Mouse (Mus musculus) heart, adult 9 months (tissue): ENCODE results near the gene Gpr107.
"Not testable (repeated sequence)": the region's sequence is repeated elsewhere in the genome, so short reads cannot be mapped to it uniquely, and the experiment has no call there.

Source experiments
- DNase-seq, 2 experiments: peaks; one replicate each; pipeline ENCODE4 v3.0.0; 2022; ENCODE audit warnings: low spot score in 2 of 2

The Gpr107 gene

GRCm38 (mm10) chr2:31156846-31157245, 4.7 kb downstream of the Gpr107 start:
- DNase-seq = no peak

GRCm38 (mm10) chr2:31160147-31160920, 8.2 kb downstream of the Gpr107 start:
- no peak for DNase-seq

- DNase-seq = no peak
These were observed 9.5 kb downstream of the Gpr107 start for GRCm38 (mm10) chr2:31161620-31162019.

GRCm38 (mm10) chr2:31163361-31164118, 11.4 kb downstream of the Gpr107 start:
- DNase-seq = no peak

- DNase-seq = peak; percentile 53 to 60
These were observed 12.8 kb downstream of the Gpr107 start for GRCm38 (mm10) chr2:31164841-31165455.

- no peak for DNase-seq
These were observed 13.4 kb downstream of the Gpr107 start for GRCm38 (mm10) chr2:31165529-31165928.

GRCm38 (mm10) chr2:31167571-31167970, 15.5 kb downstream of the Gpr107 start:
- DNase-seq = not testable (repeated sequence)

- DNase-seq = peak; percentile 55 to 77
These were observed 16.9 kb downstream of the Gpr107 start for GRCm38 (mm10) chr2:31169001-31169400.

- DNase-seq = no peak
These were observed 18.0 kb downstream of the Gpr107 start for GRCm38 (mm10) chr2:31170164-31170563.

GRCm38 (mm10) chr2:31172001-31172400, 19.9 kb downstream of the Gpr107 start:
- DNase-seq = peak; percentile 40 to 57

- DNase-seq = no peak
These were observed 20.4 kb downstream of the Gpr107 start for GRCm38 (mm10) chr2:31172536-31172935.

GRCm38 (mm10) chr2:31173290-31173689, 21.2 kb downstream of the Gpr107 start:
- DNase-seq = no peak

GRCm38 (mm10) chr2:31178593-31178992, 26.5 kb downstream of the Gpr107 start:
- not testable (repeated sequence) for DNase-seq

GRCm38 (mm10) chr2:31179471-31179870, 27.4 kb downstream of the Gpr107 start:
- DNase-seq = no peak

GRCm38 (mm10) chr2:31180081-31180551, 28.0 kb downstream of the Gpr107 start:
- DNase-seq = no peak

- no peak for DNase-seq
These were observed 30.7 kb downstream of the Gpr107 start for GRCm38 (mm10) chr2:31182786-31183330.

- no peak for DNase-seq
These were observed 31.7 kb downstream of the Gpr107 start for GRCm38 (mm10) chr2:31183830-31184229.

GRCm38 (mm10) chr2:31188691-31189090, 36.6 kb downstream of the Gpr107 start:
- DNase-seq = no peak

GRCm38 (mm10) chr2:31189654-31190053, 37.5 kb downstream of the Gpr107 start:
- no peak for DNase-seq

- peak in 1 of 2 experiments; percentile 43 for DNase-seq
These were observed 39.6 kb downstream of the Gpr107 start for GRCm38 (mm10) chr2:31191765-31192164.

- DNase-seq = peak; percentile 34 to 47
These were observed 42.4 kb downstream of the Gpr107 start for GRCm38 (mm10) chr2:31194356-31195021.
